Mouse (Mus musculus) urinary bladder, postnatal 14 days (tissue): Measurements from ENCODE around the gene Ndufb6.
A peak's percentile ranks its signal among the peaks of the same experiment; 100 is the strongest.
"Not testable (repeated sequence)": the region's sequence is repeated elsewhere in the genome, so short reads cannot be mapped to it uniquely, and the experiment has no call there.

Source experiments
- DNase-seq: peaks from one replicate; pipeline ENCODE4 v3.0.0; 2021; ENCODE audit warnings: low spot score

The Ndufb6 gene

DNA sequence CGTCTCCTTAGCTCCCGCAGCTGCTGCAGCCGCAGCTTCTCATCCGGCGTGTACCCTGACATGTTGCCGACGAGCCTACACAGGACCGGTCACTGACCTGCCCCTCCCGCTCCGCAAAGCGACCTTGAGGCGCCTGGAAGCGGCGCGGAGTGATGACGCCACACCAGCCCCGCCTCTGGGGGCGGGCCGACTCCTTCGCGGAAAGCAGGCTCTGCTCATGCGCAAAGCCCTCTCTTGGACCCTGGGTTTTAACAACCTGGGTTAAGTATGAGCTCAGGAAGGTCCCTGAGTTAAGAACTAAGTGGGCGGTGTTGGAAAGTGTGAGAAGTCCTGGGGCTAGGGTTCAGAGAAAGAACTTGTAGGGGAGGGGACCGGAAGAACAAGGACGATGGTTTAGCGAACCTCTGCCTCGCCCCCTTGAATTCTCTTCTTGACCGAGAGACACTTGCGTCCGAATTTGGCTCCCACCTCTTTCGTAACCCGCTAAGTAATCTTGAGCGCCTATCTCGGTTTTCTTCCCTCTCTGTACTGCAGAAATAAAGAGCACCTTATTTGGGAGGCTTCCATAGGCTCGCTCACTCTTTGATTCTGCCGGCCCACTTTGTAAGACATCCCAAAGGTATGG is at the start of gene Ndufb6:
TSS of gene Ndufb6 (minus strand) at position 146 of the 625 bp plus-strand sequence.
- peak; percentile 95 for DNase-seq

DNA sequence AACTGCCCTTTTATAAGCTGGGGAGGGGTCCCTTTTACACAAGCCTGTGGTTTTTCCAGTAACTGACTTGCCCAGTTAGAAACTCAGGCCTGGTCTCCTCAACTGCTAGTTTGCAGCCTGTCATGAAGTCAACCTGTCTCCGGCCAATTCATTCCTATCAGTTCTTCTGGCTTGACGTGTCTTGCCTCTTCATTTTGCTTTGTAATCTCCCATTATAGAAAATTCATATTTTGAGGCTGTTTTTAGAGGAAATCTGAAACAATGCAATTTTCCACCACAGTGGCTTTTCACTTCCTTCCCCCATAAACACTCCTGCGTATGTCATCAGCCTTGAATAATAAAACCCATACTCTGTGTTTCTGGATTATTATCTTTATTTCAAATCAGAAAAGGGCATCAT is 47.9 kb upstream of the Ndufb6 start:
- DNase-seq = no peak

DNA sequence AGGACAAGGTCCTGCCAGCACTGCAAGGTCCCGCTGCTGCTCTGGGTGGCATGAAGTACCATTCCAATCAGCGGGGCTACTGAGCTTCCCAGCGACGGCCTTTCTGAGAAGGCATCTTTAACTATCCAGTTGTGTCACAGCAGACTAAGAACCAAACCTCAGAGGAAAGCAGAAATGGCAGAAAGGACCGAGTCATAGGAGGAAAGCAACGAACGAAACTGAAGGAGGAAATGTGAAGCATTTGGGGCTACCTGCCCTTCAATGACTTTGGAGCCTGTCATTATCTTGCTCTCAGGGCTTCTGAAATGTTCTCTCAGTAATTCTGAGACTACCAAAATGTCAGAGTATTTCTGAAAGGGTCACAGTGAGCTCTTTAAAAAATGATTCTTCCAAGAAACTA is 45.4 kb upstream of the Ndufb6 start:
- DNase-seq = no peak

DNA sequence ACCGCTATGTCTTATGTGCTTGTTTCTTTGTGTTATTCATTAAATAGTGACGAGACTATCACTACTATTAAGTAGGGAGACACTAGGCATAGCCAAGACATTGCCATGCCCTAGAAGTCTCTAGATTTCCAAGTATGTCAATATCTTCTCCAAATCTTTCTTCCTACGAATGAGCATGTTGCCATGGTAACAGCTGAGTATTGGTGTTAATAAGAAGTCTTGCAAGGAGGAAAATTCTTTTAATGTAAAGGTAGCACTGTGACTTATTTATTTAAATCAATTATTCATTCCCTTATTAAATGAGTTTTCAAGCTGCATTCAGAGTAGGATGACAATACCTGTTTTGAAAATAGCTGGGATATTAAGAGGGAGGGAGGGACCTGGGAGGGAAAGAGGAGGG is 38.2 kb upstream of the Ndufb6 start:
- DNase-seq = no peak

DNA sequence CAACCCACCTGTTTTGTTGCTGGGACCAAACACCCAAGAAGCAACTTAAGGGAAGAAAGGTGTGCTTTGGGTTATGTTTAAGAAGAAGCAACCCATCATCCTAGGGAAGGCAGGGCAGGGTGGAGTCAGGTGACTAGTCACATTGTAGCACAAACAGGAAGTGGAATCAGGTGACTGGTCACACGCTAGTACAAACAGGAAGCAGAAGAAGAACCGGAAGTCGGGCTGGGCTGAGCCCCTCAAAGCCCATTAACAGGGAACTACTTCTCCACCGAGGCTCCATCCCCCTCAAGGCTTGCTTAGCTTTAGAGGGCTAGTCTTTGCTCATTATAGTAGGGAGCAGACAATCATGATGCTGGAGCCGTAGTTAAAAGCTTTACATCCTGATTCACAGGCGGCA is 33.8 kb upstream of the Ndufb6 start:
- DNase-seq = no peak

DNA sequence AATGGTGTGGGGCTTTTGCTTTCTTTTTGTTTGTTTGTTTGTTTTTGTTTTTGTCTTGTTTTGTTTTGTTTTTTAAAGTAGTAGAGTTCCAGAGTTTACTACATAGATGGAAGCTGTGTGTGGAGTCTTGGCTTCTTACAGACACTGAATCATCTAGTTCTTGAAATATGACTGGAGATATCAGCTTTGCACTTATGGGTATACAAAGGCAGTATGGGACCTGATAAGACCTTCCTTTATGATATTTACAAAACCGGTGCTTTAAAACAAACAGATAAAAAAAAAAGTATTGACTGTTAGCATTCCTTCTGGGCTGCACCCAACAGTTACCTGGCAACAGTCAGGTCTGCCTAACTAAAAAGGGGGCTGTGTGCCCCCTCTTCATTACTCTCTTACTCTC is 33.0 kb upstream of the Ndufb6 start:
- DNase-seq = no peak

DNA sequence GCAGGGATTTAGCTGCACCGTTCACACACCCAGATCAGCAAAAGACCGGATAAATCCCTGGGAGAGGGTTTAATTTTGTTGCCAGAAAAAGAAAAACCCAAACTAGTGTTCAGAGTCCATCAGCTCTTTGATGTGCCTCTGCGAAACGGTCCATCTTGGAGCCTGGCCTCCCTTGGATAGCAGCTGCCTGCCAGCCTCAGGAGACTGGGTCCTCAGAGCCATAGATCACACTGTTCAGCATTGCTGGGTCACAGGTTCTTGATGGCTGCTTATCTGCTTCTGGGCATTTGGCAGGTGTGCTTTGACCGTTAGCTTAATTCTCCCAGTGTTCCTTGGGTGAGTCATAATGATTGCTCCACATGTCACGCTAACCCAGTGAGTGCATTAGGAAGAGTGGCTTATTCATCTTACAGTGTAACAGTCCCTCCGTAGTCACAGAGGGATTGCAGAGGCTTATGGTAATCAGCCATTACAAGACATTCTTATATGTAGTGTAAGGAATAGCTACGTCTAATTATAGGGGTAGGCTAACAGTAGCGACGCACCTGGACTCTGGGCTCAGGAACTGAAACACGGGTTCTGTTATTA is 31.7 kb upstream of the Ndufb6 start:
- no peak for DNase-seq

DNA sequence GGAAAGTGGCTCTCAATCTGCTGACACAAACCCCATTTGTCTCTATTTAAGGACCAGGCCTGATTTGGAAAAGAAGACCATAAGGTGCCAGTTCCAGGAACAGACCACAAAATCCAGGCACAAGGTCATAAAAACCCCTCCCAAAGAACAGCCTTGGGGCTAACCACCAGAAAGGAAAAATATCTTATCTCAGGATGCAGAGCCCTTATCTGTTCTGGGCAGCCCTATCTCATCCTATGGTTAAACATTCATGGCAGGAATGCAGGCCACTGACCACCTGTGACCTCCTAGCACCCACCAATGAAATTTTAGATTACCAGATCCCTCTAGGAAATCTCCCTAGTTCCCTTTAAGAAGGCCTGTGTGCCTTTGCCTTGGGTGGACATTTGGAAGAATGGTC is 30.5 kb upstream of the Ndufb6 start:
- no peak for DNase-seq

DNA sequence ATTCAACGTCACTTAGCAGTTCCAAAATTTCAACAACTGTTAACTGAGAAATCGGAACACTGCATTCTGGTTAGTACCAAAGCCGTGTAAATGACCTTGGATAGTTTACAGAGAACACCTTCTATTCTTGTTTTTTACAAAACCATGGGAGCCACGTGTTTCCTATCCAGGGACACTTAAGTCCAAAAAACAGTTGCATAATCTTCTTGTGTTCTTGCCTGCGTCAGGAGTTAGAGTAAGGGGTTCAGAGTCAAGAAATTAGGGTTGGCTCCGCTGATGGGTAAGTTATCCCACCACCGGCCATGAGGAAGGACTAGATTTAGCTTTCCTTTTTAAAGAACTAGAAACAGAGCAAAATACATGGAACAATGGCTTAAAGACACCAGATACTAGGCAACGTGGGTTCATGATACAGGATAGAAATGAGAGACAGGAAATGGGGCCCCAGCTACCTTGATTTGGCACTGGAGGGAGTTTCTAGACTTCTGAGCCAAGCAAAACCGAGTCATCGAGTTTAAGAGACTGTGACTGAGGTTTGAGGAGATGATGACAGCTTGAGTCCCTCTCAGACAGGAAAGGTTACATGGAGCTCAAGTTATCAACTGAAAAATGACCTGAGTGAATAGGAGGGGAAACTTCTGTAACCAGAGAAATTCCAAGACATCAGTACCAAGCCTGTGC is 23.4 kb upstream of the Ndufb6 start:
- DNase-seq = no peak

DNA sequence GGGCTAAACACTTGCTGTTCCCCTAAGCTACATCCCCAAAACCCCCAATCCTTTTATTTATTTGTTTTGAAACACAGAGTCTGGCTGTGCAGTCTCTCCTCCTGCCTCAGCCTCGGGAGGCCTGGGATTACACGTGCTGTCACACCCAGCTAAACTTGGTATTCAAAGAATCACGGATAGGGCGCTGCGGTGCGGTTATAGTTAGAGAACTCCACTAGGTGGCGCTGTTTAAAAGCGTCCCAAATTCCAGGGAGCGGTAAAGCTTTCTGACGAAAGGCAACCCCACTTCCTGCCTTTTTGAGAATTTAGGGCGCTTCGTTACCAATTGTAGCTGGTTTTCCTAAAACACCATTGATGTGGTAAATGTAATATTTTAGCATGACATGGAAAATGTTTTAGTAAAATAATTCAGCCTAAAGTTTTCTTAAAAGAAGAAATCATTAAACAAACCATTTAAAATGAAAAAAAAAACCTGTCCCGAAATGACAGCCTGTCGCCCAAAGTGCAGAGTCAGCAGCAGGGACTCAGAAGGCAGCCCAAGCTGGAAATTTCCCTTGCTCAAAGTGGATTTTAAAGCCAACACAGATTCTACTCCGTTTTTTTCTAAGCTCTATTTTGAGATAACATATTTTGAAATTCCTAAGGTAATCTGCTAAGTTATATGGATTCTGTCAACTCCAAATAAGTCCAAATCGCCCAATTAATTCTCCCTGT is 22.0 kb upstream of the Ndufb6 start:
- peak; percentile 71 for DNase-seq

DNA sequence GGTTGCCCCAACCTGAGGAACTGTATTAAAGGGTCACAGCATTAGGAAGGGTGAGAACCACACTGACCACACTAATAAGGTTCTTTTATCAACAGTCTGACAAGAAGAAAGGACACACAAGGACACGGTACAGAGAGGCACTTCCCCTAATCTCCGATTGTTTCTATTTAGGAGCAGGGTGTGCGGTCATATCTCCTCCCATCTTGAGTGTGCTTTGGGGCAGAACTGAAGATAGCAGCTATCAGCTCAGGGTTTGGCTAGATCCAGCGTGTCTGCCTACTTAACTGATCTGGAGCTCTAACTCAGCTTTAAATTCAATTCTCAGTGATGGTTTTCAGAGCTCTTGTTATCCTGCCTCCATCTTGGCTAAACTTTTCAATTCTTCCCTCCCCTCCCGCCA is 19.9 kb upstream of the Ndufb6 start:
- no peak for DNase-seq

DNA sequence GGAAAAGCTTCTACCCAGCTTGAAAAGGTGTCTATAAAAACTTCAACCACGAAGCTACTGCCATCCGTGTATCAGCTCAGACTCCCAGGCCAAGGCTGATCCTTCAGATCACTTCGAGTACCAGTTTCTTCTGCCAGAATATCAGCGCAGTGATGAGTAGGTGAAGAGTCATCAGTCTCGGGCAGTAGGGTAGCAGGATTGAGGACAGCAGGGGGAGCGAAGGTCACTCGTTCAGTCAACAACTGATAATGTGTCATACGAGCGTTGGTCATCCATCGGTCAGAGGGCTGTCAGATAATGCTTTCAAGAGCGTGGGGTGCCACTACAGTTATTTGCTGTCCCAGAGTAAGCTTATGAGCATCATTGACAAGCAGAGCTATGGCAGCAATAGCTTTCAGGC is 12.3 kb upstream of the Ndufb6 start:
- not testable (repeated sequence) for DNase-seq

DNA sequence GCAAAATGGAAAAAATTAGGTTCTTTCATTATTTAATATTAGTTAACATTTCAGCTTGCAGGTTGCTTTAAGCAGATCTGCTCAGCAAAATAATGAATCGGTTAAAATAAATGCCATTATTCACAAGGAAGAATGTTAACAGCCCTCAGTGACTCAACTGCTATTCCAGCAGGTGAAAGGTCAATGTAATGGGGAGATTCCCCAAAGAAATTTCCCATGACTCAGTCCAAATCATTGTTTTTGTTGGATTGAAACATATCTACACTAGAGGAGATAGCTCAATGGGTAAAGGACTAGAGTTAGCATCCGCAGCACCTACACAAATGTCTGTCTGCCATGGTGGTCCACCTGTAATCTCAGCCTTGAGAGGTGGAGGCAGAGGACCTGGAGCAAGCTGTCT is 9.8 kb upstream of the Ndufb6 start:
- DNase-seq = no peak

DNA sequence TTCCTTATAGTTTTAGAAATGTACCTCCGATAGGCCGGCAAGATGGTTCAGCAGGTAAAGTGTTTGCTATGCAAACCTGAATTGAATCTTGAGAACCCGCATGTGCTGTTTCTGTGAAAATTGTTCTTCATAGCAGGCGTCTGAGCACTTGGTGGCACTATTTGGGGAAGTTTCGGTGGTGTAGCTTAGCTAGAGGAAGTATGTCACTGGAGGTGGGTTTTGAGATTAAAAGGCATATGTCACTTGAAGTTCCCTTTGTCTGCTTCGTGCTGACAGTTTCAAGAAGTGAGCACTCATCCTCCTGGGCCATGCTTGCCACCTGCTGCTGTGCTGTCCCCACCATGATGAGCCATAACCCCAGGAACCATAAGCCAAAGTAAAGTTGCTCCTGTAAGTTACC is 8.2 kb upstream of the Ndufb6 start:
- DNase-seq = no peak

DNA sequence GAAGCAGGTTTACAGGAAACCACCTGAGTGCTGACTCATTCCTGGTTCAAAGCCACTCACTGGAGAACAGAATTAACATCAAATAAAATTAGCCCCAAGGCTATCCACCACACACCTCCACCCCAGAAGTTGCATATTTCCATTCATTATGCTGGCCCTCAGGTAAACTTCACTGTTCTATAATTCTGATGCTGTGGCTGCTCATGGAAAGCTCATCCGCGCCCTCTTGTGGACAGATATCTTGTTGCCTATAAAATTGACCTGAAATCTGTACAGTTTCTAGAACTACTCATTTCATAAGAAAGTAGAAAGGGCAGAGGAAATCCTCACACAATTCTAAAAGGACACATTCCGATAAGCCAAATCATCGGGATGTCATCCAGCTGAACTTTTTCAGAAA is 6.4 kb upstream of the Ndufb6 start:
- peak; percentile 74 for DNase-seq

DNA sequence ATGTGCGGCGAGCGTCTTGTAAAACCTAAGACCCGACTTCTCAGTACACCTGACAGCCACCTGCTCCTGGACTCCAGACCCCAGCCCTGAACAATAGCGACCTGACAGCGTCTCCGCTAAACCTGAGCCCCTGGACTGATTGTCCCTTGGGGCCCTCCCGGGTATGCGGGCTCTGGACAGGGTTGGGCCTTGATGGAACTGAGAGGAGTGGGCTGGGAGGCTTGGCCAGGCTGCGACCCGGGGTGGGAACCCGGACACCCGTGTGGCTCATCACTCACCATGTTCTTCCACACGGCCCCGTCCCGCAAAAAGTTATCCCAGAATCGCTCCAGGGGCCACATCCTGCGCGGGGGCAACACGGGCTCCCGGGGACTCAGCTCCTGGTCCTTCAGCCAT is 343 bp downstream of the Ndufb6 start:
- peak; percentile 8 for DNase-seq

DNA sequence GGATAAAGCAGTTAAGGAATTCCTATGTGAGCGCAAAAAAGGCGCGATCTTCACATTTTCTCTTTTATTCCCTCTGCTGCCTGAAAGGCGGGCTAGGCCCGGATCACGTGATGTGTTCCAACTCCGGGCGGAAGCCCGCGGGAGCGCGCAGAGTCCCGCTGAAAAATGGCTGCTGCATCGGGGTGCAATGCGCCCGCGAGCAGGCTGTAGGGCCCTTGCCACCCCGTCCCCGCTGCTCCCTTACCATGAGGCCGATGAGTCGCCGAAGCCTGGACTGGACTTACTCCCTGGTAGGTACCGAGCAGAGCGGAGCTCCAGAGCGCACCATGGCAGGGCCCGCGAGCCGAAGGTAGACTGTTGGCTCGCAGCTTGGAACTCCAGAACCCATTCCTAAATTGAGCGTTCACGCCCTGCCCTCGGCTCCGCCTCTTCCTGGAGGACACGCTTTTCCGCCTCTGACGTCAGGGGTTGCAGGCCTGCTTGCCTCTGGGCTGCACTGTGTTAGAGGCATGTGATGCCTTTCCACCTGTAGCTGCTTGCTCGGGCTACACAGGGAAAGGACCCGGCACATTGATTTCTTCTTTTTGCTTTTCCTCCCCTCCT is 9.7 kb downstream of the Ndufb6 start, which contains the start of the genes Smim27 and Topors:
TSS of gene Smim27 (plus strand) at position 150 of the 603 bp plus-strand sequence.
TSS of gene Topors (minus strand) at position 421 of the 603 bp plus-strand sequence.
- DNase-seq = peak; percentile 97

DNA sequence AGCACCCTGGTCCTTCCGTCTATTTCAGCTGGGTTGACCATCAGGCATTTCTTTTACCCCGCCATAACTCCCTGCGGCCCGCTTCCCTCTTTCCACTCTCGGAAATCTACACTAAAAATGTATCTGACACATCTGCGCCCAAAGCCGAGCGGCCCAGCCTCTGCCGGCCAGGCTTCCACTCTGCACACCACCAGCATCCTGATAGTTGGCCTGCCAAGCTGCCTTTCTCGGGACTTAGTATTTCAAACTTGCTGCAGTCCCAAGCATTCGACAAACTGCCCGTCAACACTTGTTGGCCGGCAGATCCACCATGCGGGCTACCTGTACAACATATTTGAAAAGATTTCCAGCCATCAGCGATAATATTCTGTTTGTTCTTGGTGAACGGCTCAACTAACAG is 10.4 kb downstream of the Ndufb6 start:
- DNase-seq = no peak

DNA sequence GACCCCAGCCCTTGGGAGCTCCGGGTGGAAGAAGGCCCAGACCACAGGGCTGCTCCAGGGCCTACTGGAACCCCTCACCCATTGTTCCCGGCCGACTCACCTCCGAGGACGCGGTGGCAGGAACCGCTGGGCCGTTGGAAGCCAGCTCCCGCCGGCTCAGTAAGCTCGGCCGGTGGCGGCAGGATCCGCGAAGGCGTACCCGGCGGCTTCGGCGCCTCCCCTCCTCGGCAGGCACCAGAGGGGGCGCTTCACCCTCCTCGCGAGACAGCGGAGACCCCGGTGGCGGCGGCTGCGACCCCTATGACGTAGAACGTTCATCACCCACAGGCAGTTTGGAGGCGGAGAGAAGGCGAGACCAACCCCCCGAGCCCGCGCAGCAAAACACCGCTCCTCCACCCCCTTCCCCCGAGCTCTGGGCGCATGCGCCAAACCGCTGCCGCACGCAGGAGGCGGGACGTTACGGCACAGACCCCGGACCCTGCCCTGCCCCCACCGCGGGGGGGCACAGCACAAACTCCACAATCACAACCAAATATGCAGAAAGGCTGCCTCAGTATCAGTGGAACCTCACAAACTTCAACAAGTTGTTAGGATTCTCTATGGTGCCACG is 10.9 kb downstream of the Ndufb6 start:
- peak; percentile 91 for DNase-seq

DNA sequence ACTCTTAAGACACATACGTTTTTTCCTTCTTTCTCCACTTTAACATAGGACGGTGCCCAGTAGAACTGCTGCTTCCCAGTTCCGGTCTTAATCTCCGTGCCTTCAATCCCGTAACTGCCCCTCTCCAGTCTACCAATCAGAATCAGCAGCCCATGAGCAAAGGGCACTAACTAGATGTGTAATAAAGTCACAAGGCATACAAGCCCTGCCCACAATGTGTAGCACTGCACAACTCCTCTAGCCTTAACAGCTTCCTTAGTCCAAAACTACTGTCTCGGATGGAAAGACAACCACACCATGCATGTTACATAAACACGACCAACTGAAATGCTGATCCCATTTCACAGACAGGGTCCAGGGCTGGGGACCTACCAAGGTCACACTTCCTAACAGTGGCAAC is 11.5 kb downstream of the Ndufb6 start:
- no peak for DNase-seq

DNA sequence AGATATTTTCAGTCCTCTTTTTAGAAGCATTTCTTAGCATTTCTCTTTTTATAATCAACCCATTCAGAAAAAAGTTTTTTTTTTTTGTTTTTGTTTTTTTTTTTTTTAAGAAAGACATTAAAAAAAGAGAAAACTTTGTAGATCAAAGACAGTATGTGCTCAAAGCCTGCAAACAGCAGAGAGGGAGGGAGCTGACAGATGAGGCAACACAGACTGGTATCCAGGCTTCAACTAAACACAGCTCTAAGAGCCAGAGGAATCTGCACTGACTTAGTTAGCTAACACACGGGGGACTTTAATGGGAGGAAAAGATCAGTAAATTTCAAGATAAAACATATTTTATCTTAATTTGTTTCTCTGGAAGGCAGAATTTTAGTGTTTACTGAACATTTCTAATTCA is 14.9 kb downstream of the Ndufb6 start:
- no peak for DNase-seq
